Mouse (Mus musculus): ENCODE measurements around the gene Slain2. TPM values are rescaled to one million over a fixed set of nuclear protein-coding genes. Genes with fewer than 3 reads are reported as not detected.

The Slain2 gene
- polyA plus RNA-seq, 1 experiment from 2014 or later: 17.2 TPM

GRCm38 (mm10) chr5:72957281-72957680 is 43.2 kb downstream of the Slain2 start:
- ATAC-seq (ENCODE audit: insufficient number of reproducible peaks, low FRiP score, low TSS enrichment, low read depth): no peak
- Histone ChIP-seq H3K9ac (no peak overlapping the region), H3K36me3 (peaks cover 7% of the 10 kb centered on the region; the same call in 1 of the 2 replicates), H3K27ac (replicated peaks) (no peak overlapping the region), H3K4me1 (no peaks in the 10 kb centered on the region), H3K27me3 (no peaks in the 10 kb centered on the region), H3K4me2 (replicated peaks) (no peak overlapping the region), H3K4me3 (replicated peaks) (no peak overlapping the region), H3K9me3 (replicated peaks) (no peaks in the 10 kb centered on the region)
- WGBS: 89% methylated on average over 17 of the region's 17 CpGs

GRCm38 (mm10) chr5:72960096-72960495 is 46.0 kb downstream of the Slain2 start:
- ATAC-seq (ENCODE audit: insufficient number of reproducible peaks, low FRiP score, low TSS enrichment, low read depth): no peak
- Histone ChIP-seq H3K4me2 (replicated peaks) (no peak overlapping the region), H3K9ac (no peak overlapping the region), H3K36me3 (peaks cover 14% of the 10 kb centered on the region; the same call in 1 of the 2 replicates), H3K27me3 (no peaks in the 10 kb centered on the region), H3K27ac (replicated peaks) (no peak overlapping the region), H3K9me3 (replicated peaks) (no peaks in the 10 kb centered on the region), H3K4me1 (no peaks in the 10 kb centered on the region), H3K4me3 (replicated peaks) (no peak overlapping the region)
- 80% methylated on average over 6 of the region's 6 CpGs for WGBS

- Histone ChIP-seq H3K9me3 (replicated peaks) (no peaks in the 10 kb centered on the region), H3K4me1 (no peaks in the 10 kb centered on the region), H3K27me3 (no peaks in the 10 kb centered on the region), H3K4me3 (replicated peaks) (no peak overlapping the region), H3K36me3 (peaks cover 29% of the 10 kb centered on the region), H3K4me2 (replicated peaks) (no peak overlapping the region), H3K9ac (no peak overlapping the region), H3K27ac (replicated peaks) (no peak overlapping the region)
- no peak for ATAC-seq (ENCODE audit: insufficient number of reproducible peaks, low FRiP score, low TSS enrichment, low read depth)
- WGBS: 74% methylated on average over 3 of the region's 3 CpGs
Measured at GRCm38 (mm10) chr5:72965706-72966105, 51.6 kb downstream of the Slain2 start.

- no peak for ATAC-seq (ENCODE audit: insufficient number of reproducible peaks, low FRiP score, low TSS enrichment, low read depth)
- H3K36me3 ChIP-seq: peaks cover 41% of the 10 kb centered on the region
- WGBS: 63% methylated on average over 4 of the region's 4 CpGs
Measured at GRCm38 (mm10) chr5:72972435-72972834, 58.3 kb downstream of the Slain2 start.

GRCm38 (mm10) chr5:72972934-72973333 is 58.8 kb downstream of the Slain2 start:
- H3K4me1 ChIP-seq: no peaks in the 10 kb centered on the region
- 61% methylated on average over 5 of the region's 5 CpGs for WGBS
- H3K4me3 ChIP-seq (replicated peaks): no peak overlapping the region
- no peak for ATAC-seq (ENCODE audit: insufficient number of reproducible peaks, low FRiP score, low TSS enrichment, low read depth)
- no peak overlapping the region for H3K4me2 ChIP-seq (replicated peaks)
- H3K36me3 ChIP-seq: peaks cover 41% of the 10 kb centered on the region
- H3K27ac ChIP-seq (replicated peaks): no peak overlapping the region
- H3K27me3 ChIP-seq: no peaks in the 10 kb centered on the region
- H3K9me3 ChIP-seq (replicated peaks): no peaks in the 10 kb centered on the region
- no peak overlapping the region for H3K9ac ChIP-seq

More at GRCm38 (mm10) chr5:72972435-72972834, 58.3 kb downstream of the Slain2 start:
- Histone ChIP-seq H3K4me1 (no peaks in the 10 kb centered on the region), H3K27ac (replicated peaks) (no peak overlapping the region), H3K4me3 (replicated peaks) (no peak overlapping the region), H3K9me3 (replicated peaks) (no peaks in the 10 kb centered on the region), H3K9ac (no peak overlapping the region), H3K27me3 (no peaks in the 10 kb centered on the region), H3K4me2 (replicated peaks) (no peak overlapping the region)

- H3K9me3 ChIP-seq (replicated peaks): no peaks in the 10 kb centered on the region
- peaks cover 35% of the 10 kb centered on the region for H3K36me3 ChIP-seq
- no peak within 1 kb of the TSS for H3K4me2 ChIP-seq (replicated peaks)
- H3K4me1 ChIP-seq: no peaks in the 10 kb centered on the region
- no peak within 1 kb of the TSS for H3K4me3 ChIP-seq (replicated peaks)
- H3K27me3 ChIP-seq: no peaks in the 10 kb centered on the region
- no peak within 1 kb of the TSS for H3K27ac ChIP-seq (replicated peaks)
- WGBS: 96% methylated on average over 7 of the region's 7 CpGs
- H3K9ac ChIP-seq: no peak within 1 kb of the TSS
- no peak; the same call in 1 of the 2 replicates for ATAC-seq (ENCODE audit: insufficient number of reproducible peaks, low FRiP score, low TSS enrichment, low read depth)
Measured at GRCm38 (mm10) chr5:72974602-72975001, 60.5 kb downstream of the Slain2 start, which contains the start of gene Gm10135. Gene Gm10135, minus strand, starts transcription at chr5:72974702.

- Histone ChIP-seq H3K27me3 (no peaks in the 10 kb centered on the region), H3K36me3 (peaks cover 36% of the 10 kb centered on the region), H3K4me1 (no peaks in the 10 kb centered on the region), H3K4me3 (replicated peaks) (no peak overlapping the region), H3K9me3 (replicated peaks) (no peaks in the 10 kb centered on the region), H3K4me2 (replicated peaks) (no peak overlapping the region), H3K9ac (no peak overlapping the region), H3K27ac (replicated peaks) (no peak overlapping the region)
- WGBS: 85% methylated on average over 6 of the region's 6 CpGs
- no peak for ATAC-seq (ENCODE audit: insufficient number of reproducible peaks, low FRiP score, low TSS enrichment, low read depth)
Measured at GRCm38 (mm10) chr5:72975996-72976395, 61.9 kb downstream of the Slain2 start.

- no peaks in the 10 kb centered on the region for H3K27me3 ChIP-seq
- H3K36me3 ChIP-seq: peaks cover 36% of the 10 kb centered on the region
- no peak overlapping the region for H3K9ac ChIP-seq
- no peak for ATAC-seq (ENCODE audit: insufficient number of reproducible peaks, low FRiP score, low TSS enrichment, low read depth)
- H3K4me1 ChIP-seq: peaks cover under 1% of the 10 kb centered on the region; the same call in 1 of the 2 replicates
- no peak overlapping the region for H3K4me3 ChIP-seq (replicated peaks)
- H3K4me2 ChIP-seq (replicated peaks): no peak overlapping the region
- no peak overlapping the region for H3K27ac ChIP-seq (replicated peaks)
- WGBS: 67% methylated on average over 4 of the region's 4 CpGs
- H3K9me3 ChIP-seq (replicated peaks): no peaks in the 10 kb centered on the region
Measured at GRCm38 (mm10) chr5:72976539-72976938, 62.4 kb downstream of the Slain2 start.

- no peak overlapping the region for H3K27ac ChIP-seq (replicated peaks)
- no peak overlapping the region for H3K4me2 ChIP-seq (replicated peaks)
- H3K4me3 ChIP-seq (replicated peaks): no peak overlapping the region
- no peak overlapping the region for H3K9ac ChIP-seq
- WGBS: 9% methylated on average over 2 of the region's 2 CpGs
- H3K36me3 ChIP-seq: peaks cover 6% of the 10 kb centered on the region; the same call in 1 of the 2 replicates
- no peaks in the 10 kb centered on the region for H3K27me3 ChIP-seq
- no peaks in the 10 kb centered on the region for H3K9me3 ChIP-seq (replicated peaks)
- H3K4me1 ChIP-seq: peaks cover 4% of the 10 kb centered on the region; the same call in 1 of the 2 replicates
- ATAC-seq (ENCODE audit: insufficient number of reproducible peaks, low FRiP score, low TSS enrichment, low read depth): no peak
Measured at GRCm38 (mm10) chr5:72984091-72984490, 70.0 kb downstream of the Slain2 start.

- Histone ChIP-seq H3K4me3 (replicated peaks) (no peak overlapping the region), H3K27ac (replicated peaks) (no peak overlapping the region), H3K9ac (no peak overlapping the region), H3K9me3 (replicated peaks) (no peaks in the 10 kb centered on the region), H3K27me3 (no peaks in the 10 kb centered on the region), H3K36me3 (no peaks in the 10 kb centered on the region), H3K4me2 (replicated peaks) (no peak overlapping the region), H3K4me1 (no peaks in the 10 kb centered on the region)
- WGBS: 71% methylated on average over 7 of the region's 7 CpGs
- ATAC-seq (ENCODE audit: insufficient number of reproducible peaks, low FRiP score, low TSS enrichment, low read depth): no peak
Measured at GRCm38 (mm10) chr5:72987786-72988185, 73.7 kb downstream of the Slain2 start.

GRCm38 (mm10) chr5:72989756-72990155 is 75.7 kb downstream of the Slain2 start:
- 36% methylated on average over 8 of the region's 8 CpGs for WGBS
- Histone ChIP-seq H3K4me3 (replicated peaks) (no peak overlapping the region), H3K27ac (replicated peaks) (no peak overlapping the region), H3K4me1 (no peaks in the 10 kb centered on the region), H3K27me3 (no peaks in the 10 kb centered on the region), H3K4me2 (replicated peaks) (no peak overlapping the region), H3K9me3 (replicated peaks) (no peaks in the 10 kb centered on the region), H3K9ac (no peak overlapping the region), H3K36me3 (no peaks in the 10 kb centered on the region)
- no peak for ATAC-seq (ENCODE audit: insufficient number of reproducible peaks, low FRiP score, low TSS enrichment, low read depth)

- ATAC-seq (ENCODE audit: insufficient number of reproducible peaks, low FRiP score, low TSS enrichment, low read depth): no peak
- Histone ChIP-seq H3K9me3 (replicated peaks) (no peaks in the 10 kb centered on the region), H3K27ac (replicated peaks) (no peak overlapping the region), H3K27me3 (no peaks in the 10 kb centered on the region), H3K4me1 (no peaks in the 10 kb centered on the region), H3K4me2 (replicated peaks) (no peak overlapping the region), H3K36me3 (no peaks in the 10 kb centered on the region), H3K9ac (no peak overlapping the region), H3K4me3 (replicated peaks) (no peak overlapping the region)
- WGBS: 82% methylated on average over 1 of the region's 1 CpGs
Measured at GRCm38 (mm10) chr5:72992474-72992873, 78.4 kb downstream of the Slain2 start.
